Comparison of ENCODE assay signal across 24 mouse cellular contexts in genomic region chr11:74391899-74392298, GRCm38 (mm10). TPM values are rescaled to one million over a fixed set of nuclear protein-coding genes. Genes with fewer than 3 reads are reported as not detected.
"Had no signal": no experiment of that assay in that cellular context is flagged by ENCODE, and none has a peak within 500 bp of the region (broad histone marks: within the 10 kb centered on the region; RNA-seq: fewer than 3 reads in every experiment).

No protein-coding gene starts in this region.

- H3K36me3 ChIP-seq: stomach, embryonic 15.5 days had no signal

- H3K9me3 ChIP-seq: liver, embryonic 12.5 days; megakaryocyte, embryonic 14.5 days; neural tube, embryonic 12.5 days; stomach, embryonic 15.5 days had no signal

- H3K4me3 ChIP-seq: liver, embryonic 12.5 days; megakaryocyte, embryonic 14.5 days; neural tube, embryonic 12.5 days; stomach, embryonic 15.5 days had no signal

- H3K9ac ChIP-seq: liver, embryonic 12.5 days; liver, embryonic 14.5 days; lung, embryonic 14.5 days; neural tube, embryonic 12.5 days; stomach, embryonic 15.5 days had no signal

- H3K27me3 ChIP-seq: liver, embryonic 12.5 days; neural tube, embryonic 12.5 days; stomach, embryonic 15.5 days had no signal

- H3K4me2 ChIP-seq: liver, embryonic 12.5 days; lung, embryonic 14.5 days; midbrain, embryonic 11.5 days; neural tube, embryonic 12.5 days; stomach, embryonic 15.5 days had no signal

- DNase-seq: lung, embryonic 14.5 days; lung, postnatal 10 days; lung, postnatal 4 days; midbrain, embryonic 14.5 days; right cerebral cortex, postnatal 14 days; spleen, adult 18-20 months; thymus, adult 2 months; thymus, postnatal 25 days; thymus, postnatal 4 days had no signal

- H3K27ac ChIP-seq: liver, embryonic 12.5 days; liver, embryonic 14.5 days; neural tube, embryonic 12.5 days; stomach, embryonic 15.5 days; stomach, postnatal 0 days had no signal

- H3K4me1 ChIP-seq: megakaryocyte, embryonic 14.5 days; stomach, embryonic 15.5 days had no signal

- ATAC-seq: liver, embryonic 12.5 days; midbrain, embryonic 16.5 days had no signal

RNA-seq across cellular contexts. Expression of gene Olfr412, which starts 30.0 kb away (rescaled TPM):
- total RNA-seq: neutrophil, adult 5-6 weeks had no signal
- polyA plus RNA-seq: liver, embryonic 12.5 days; liver, embryonic 14.5 days; liver, embryonic 16.5 days; lung, embryonic 14.5 days; lung, embryonic 16.5 days; midbrain, embryonic 11.5 days; midbrain, embryonic 14.5 days; midbrain, embryonic 16.5 days; neural tube, embryonic 12.5 days; neural tube, embryonic 14.5 days; small intestine, adult 2 months; stomach, embryonic 15.5 days; stomach, postnatal 0 days; testis, adult 2 months; thymus, adult 2 months; urinary bladder, adult 2 months had no signal

RNA-seq across cellular contexts. Expression of gene Olfr411, which starts 39.4 kb away (rescaled TPM):
- total RNA-seq: neutrophil, adult 5-6 weeks had no signal
- polyA plus RNA-seq: liver, embryonic 12.5 days; liver, embryonic 14.5 days; liver, embryonic 16.5 days; lung, embryonic 14.5 days; lung, embryonic 16.5 days; midbrain, embryonic 11.5 days; midbrain, embryonic 14.5 days; midbrain, embryonic 16.5 days; neural tube, embryonic 12.5 days; neural tube, embryonic 14.5 days; small intestine, adult 2 months; stomach, embryonic 15.5 days; stomach, postnatal 0 days; testis, adult 2 months; thymus, adult 2 months; urinary bladder, adult 2 months had no signal

RNA-seq across cellular contexts. Expression of gene Olfr410, which starts 54.1 kb away (rescaled TPM):
- total RNA-seq: neutrophil, adult 5-6 weeks had no signal
- polyA plus RNA-seq: liver, embryonic 12.5 days; liver, embryonic 14.5 days; liver, embryonic 16.5 days; lung, embryonic 14.5 days; lung, embryonic 16.5 days; midbrain, embryonic 11.5 days; midbrain, embryonic 14.5 days; midbrain, embryonic 16.5 days; neural tube, embryonic 12.5 days; neural tube, embryonic 14.5 days; small intestine, adult 2 months; stomach, embryonic 15.5 days; stomach, postnatal 0 days; testis, adult 2 months; thymus, adult 2 months; urinary bladder, adult 2 months had no signal
